Mouse (Mus musculus): ENCODE data around the gene Dsn1. TPM values are rescaled to one million over a fixed set of nuclear protein-coding genes. Genes with fewer than 3 reads are reported as not detected.

The Dsn1 gene
- 1 to 10 TPM; 1.2 to 1.3 TPM for total RNA-seq (2021)
- long read RNA-seq, experiment 1, partial matches to known transcripts = 0 of 1 reads
- long read RNA-seq, experiment 1, other reads (novel, unspliced or antisense) = 1 of 1 reads
- long read RNA-seq, experiment 2, partial matches to known transcripts = 1 of 1 reads
- long read RNA-seq, experiment 2, other reads (novel, unspliced or antisense) = 0 of 1 reads

- DNase-seq = peak; percentile 84 to 86
- intact Hi-C loops (cut with DNase I) = no loop called here
Observed at GRCm38 (mm10) chr2:157006511-157007233, at the start of gene Dsn1. Gene Dsn1, minus strand, starts transcription at chr2:157007154.

- intact Hi-C loops (cut with DNase I) = no loop called here
Observed at GRCm38 (mm10) chr2:157055721-157056120, 48.8 kb upstream of the Dsn1 start.

GRCm38 (mm10) chr2:157054816-157055215 lies 47.9 kb upstream of the Dsn1 start:
- intact Hi-C loops (cut with DNase I) = loop anchor here (5.0 kb wide), 1 partner anchor 37 kb away; no protein-coding TSS in a partner anchor
- no peak for DNase-seq

More at GRCm38 (mm10) chr2:157055721-157056120, 48.8 kb upstream of the Dsn1 start:
- no peak for DNase-seq

DNA sequence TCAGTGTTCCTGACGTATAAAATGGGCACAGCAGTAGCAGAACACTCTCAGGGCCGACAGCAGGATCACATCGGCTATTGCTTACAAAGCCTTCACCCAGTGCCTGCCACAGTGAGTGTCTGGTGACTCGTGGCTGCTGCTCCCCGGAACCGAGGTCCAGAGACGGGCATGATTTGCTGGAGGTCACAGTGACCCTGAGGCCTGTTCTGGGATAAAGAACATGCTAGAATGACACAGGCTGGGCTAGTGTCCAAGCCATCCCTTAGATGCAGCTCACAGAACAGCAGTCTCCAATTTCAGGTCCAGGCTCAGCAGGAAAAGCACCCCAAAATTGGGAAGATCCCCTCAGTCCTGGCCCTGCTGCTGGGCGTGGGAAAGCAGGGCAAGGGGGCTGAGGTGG lies 47.3 kb upstream of the Dsn1 start:
- intact Hi-C loops (cut with DNase I) = loop anchor here (5.0 kb wide), 1 partner anchor 38 kb away; no protein-coding TSS in a partner anchor
- no peak for DNase-seq

- DNase-seq = no peak
Observed at GRCm38 (mm10) chr2:157053787-157054186, 46.8 kb upstream of the Dsn1 start.

GRCm38 (mm10) chr2:157053124-157053523 lies 46.2 kb upstream of the Dsn1 start:
- intact Hi-C loops (cut with DNase I) = loop anchor here (5.0 kb wide), 1 partner anchor 39 kb away; no protein-coding TSS in a partner anchor
- DNase-seq = no peak

More at GRCm38 (mm10) chr2:157053787-157054186, 46.8 kb upstream of the Dsn1 start:
- intact Hi-C loops (cut with DNase I) = loop anchor here (5.0 kb wide), 1 partner anchor 39 kb away; no protein-coding TSS in a partner anchor

- intact Hi-C loops (cut with DNase I) = loop anchor here (5.0 kb wide), 1 partner anchor 40 kb away; no protein-coding TSS in a partner anchor
- no peak for DNase-seq
Observed at GRCm38 (mm10) chr2:157052448-157052847, 45.5 kb upstream of the Dsn1 start.

GRCm38 (mm10) chr2:157049831-157050243 lies 42.9 kb upstream of the Dsn1 start:
- intact Hi-C loops (cut with DNase I) = loop anchor here (5.0 kb wide), 2 partner anchors 32 to 42 kb away; no protein-coding TSS in a partner anchor
- DNase-seq = no peak

- intact Hi-C loops (cut with DNase I) = loop anchor here (5.0 kb wide), 1 partner anchor 34 kb away; no protein-coding TSS in a partner anchor
- DNase-seq = no peak
Observed at GRCm38 (mm10) chr2:157048395-157049181, 41.6 kb upstream of the Dsn1 start.

GRCm38 (mm10) chr2:157046956-157047355 lies 40.0 kb upstream of the Dsn1 start:
- DNase-seq = no peak

DNA sequence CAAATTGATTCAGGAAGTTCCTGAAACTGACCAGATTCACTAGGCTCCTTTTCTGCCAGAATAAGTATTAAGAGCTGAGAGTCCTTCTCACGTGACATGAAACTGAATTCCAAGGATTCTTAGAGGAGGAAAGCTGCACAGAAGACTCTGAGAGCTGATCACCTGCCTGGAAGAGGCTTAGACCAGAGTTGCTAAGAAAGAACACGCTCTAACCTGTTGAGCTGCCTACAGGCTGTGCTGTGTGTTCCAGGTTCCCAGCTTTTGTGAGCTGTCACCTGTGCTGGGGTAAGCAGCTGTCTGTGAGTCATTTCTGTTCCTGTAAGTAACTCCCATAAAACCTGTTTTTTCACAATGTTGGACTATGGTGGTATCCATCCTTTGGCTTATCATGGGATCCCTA lies 39.0 kb upstream of the Dsn1 start:
- intact Hi-C loops (cut with DNase I) = loop anchor here (5.0 kb wide), 1 partner anchor 36 kb away; no protein-coding TSS in a partner anchor

More at GRCm38 (mm10) chr2:157046956-157047355, 40.0 kb upstream of the Dsn1 start:
- intact Hi-C loops (cut with DNase I) = loop anchor here (5.0 kb wide), 1 partner anchor 35 kb away; no protein-coding TSS in a partner anchor

DNA sequence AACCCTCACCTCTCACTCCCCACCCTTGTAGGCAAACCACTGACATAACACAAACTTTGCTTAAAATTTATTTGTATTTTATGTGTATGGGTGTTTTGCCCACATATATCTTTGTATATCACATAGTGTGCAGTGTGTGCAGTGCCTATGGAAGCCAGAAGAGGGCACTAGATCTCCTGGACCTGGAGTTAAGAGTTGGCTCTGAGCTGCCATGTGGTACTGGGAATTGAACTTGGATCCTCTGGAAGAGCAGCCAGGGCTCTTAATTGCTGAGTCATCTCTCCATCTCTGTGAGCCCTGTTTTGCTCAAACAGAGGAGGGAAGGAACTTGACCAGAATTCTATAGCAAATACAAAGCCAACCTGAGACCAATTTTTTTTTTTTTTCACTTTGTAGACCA lies 37.0 kb upstream of the Dsn1 start:
- intact Hi-C loops (cut with DNase I) = no loop called here
- DNase-seq = no peak

More for the DNA sequence above, 39.0 kb upstream of the Dsn1 start:
- no peak for DNase-seq

- no peak for DNase-seq
- intact Hi-C loops (cut with DNase I) = no loop called here
Observed at GRCm38 (mm10) chr2:157043556-157043955, 36.6 kb upstream of the Dsn1 start.

- intact Hi-C loops (cut with DNase I) = no loop called here
- no peak for DNase-seq
Observed at GRCm38 (mm10) chr2:157041421-157041820, 34.5 kb upstream of the Dsn1 start.

DNA sequence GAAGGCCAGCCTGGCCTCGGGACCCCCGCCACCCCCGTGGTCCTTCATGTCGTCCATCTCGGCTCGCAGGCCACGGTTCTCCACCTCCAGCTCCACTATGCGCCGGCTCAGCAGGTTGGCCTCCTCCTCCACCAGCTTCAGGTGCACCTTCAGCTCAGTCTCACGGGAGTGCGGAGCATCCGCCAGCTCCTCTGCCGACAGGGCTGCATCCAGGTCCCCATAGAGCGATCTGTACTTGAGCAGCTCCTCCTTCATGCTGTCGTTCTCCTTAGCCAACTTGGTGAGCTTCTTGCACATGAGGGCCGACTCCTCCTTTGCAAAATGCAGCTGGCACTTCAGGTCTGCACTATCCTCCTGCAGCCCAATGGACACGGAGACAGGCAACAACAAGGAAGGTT lies 33.7 kb upstream of the Dsn1 start:
- intact Hi-C loops (cut with DNase I) = no loop called here
- DNase-seq = no peak

- intact Hi-C loops (cut with DNase I) = no loop called here
- no peak for DNase-seq
Observed at GRCm38 (mm10) chr2:157039900-157040648, 33.1 kb upstream of the Dsn1 start.

GRCm38 (mm10) chr2:157037303-157037702 lies 30.3 kb upstream of the Dsn1 start:
- intact Hi-C loops (cut with DNase I) = no loop called here

GRCm38 (mm10) chr2:157036400-157036799 lies 29.4 kb upstream of the Dsn1 start:
- intact Hi-C loops (cut with DNase I) = no loop called here
- DNase-seq = no peak

More at GRCm38 (mm10) chr2:157037303-157037702, 30.3 kb upstream of the Dsn1 start:
- DNase-seq = no peak

DNA sequence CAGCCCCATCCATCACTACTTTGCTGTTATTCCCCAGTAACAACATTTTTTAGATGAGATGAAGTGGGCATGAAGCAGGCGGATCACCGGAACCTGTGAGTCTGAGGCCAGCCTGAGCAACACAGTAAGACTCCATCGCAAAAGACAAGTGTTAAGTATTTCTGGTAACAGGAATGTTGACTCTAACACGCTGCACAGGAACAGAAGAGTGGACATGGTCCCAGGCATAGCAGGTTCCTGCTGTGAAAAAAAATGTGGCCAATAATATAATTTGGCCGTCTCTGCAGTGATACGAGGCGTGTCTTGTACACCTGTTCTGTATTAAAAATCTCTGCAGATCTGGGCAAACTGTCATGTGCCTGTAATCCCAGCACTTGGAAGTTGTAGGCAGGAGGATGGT lies 28.4 kb upstream of the Dsn1 start:
- no peak for DNase-seq
- intact Hi-C loops (cut with DNase I) = no loop called here

DNA sequence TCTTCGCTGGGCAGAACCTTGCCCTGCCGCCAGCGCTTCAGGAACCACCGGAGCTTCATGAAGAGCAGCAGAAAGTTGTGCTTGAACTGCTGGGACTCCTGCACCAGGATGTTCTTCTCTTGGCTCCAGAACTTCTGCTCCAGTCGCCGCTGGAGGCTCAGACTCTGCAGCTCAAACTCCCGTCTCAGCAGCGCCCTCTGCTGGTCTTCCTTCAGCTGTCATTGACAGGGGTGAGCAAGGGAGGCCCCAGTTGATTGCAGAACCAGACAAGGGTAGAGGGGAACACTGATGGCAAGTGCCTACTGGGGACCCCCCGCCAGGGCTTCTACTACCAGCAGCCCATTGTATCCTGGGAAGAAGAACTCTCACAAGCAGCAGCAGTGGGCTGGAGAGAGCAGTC lies 23.9 kb upstream of the Dsn1 start:
- peak; percentile 76 to 81 for DNase-seq
- intact Hi-C loops (cut with DNase I) = no loop called here

Data from gastrocnemius, postnatal 36 days (tissue).